Mouse (Mus musculus) embryonic facial prominence, embryonic 14.5 days (tissue): ENCODE measurements at regions not wholly inside any gene's neighbourhood (a gene's known extent, or its start where the extent isn't known, plus 50 kb on each side); places are given as distances from the start of the nearest gene placed in this dataset.

Source experiments
- ATAC-seq: fragments of 200-750 bp; cut with Nextera tagmentation; 2 replicates; pipeline ENCODE4 v1.8.0; 2017; ENCODE audit warnings: low read depth, moderate number of reproducible peaks, moderate TSS enrichment
- DNase-seq: peaks from one replicate; pipeline ENCODE4 v3.0.0-alpha.2; 2015; ENCODE audit warnings: low spot score
- H3K27ac ChIP-seq: fragments of 300-500 bp; sonication (generic); replicated peaks from 2 replicates; pipeline ENCODE4 v1.5.1; 2014; ENCODE audit warnings: low read depth, mild to moderate bottlenecking, low read length, moderate library complexity
- H3K27me3 ChIP-seq: fragments of 300-500 bp; sonication (generic); replicated peaks from 2 replicates; pipeline ENCODE4 v1.6.1; 2014; ENCODE audit warnings: low read length; ENCODE audit not compliant: control insufficient read depth, insufficient read depth
- H3K36me3 ChIP-seq: fragments of 300-500 bp; sonication (generic); 2 replicates; pipeline ENCODE4 v1.6.1; 2014; ENCODE audit warnings: low read length, mixed read lengths; ENCODE audit not compliant: control insufficient read depth, insufficient read depth
- H3K4me1 ChIP-seq: fragments of 300-500 bp; sonication (generic); 2 replicates; pipeline ENCODE4 v1.6.1; 2014; ENCODE audit warnings: antibody characterized with exemption, low read length; ENCODE audit not compliant: control insufficient read depth, insufficient read depth
- H3K4me2 ChIP-seq: fragments of 300-500 bp; sonication (generic); 2 replicates; pipeline ENCODE4 v1.6.1; 2014; ENCODE audit warnings: low read depth, mild to moderate bottlenecking, low read length, moderate library complexity, mixed read lengths
- H3K4me3 ChIP-seq: fragments of 300-500 bp; sonication (generic); 2 replicates; pipeline ENCODE4 v1.5.1; 2014; ENCODE audit warnings: low read depth, mild to moderate bottlenecking, low read length
- H3K9ac ChIP-seq: fragments of 300-500 bp; sonication (generic); 2 replicates; pipeline ENCODE4 v1.6.1; 2014; ENCODE audit warnings: low read depth, mild to moderate bottlenecking, low read length, moderate library complexity, mixed read lengths
- H3K9me3 ChIP-seq: fragments of 300-500 bp; sonication (generic); 2 replicates; pipeline ENCODE4 v1.6.1; 2016; ENCODE audit warnings: low read length; ENCODE audit not compliant: control insufficient read depth
- WGBS: fragments of 180-500 bp; shearing (Covaris S2); extraction: QIAGEN DNeasy Blood & Tissue Kit; methylation state at CpG from one replicate; pipeline ENCODE4 v1.1.7; 2014; 5-methylcytosine and 5-hydroxymethylcytosine counted together

DNA sequence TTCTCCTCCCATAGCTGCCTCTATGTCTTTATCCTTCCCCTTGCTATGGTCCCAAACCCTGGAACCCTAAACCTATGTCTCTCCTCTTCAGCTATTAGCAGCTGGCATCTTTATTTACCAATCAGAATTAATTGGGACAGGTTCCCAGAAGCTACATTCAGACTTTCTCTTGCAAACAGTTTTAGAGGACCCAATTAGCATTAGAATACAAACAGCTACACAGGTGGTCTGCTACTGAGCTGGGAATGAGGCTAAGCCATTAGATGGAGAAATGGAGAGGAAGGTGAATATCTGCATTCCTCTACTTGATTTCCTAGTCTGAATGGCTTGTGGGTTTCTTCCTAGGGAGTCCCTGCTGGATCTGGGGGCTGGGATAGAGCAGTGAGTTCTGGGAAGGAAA is 611.9 kb downstream of the A830018L16Rik start:
- Histone ChIP-seq H3K4me1 (peaks cover 10% of the 10 kb centered on the region), H3K27ac (no peak overlapping the region), H3K4me3 (no peak overlapping the region), H3K9ac (no peak overlapping the region), H3K4me2 (no peak overlapping the region), H3K36me3 (no peaks in the 10 kb centered on the region), H3K9me3 (no peaks in the 10 kb centered on the region), H3K27me3 (no peaks in the 10 kb centered on the region)
- ATAC-seq, result no peak
- no peak for DNase-seq

DNA sequence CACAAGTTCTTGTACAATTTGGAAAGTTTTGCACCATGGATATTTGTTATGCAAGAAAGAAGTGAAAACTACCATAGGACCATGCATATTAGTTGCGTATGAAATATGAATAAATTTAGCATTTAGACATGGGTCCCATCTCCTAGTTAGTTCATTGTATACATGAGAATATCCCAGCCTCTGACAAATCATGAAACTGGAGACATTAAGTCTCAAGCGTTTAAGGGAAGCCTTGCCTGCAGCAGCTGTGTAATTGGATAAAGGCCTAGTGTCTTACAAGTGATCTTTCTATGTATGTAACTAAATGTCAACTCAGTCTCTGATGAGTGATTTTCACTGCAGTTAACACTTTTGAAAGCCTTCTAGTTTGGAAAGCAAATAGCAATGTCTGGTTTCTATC is 613.5 kb downstream of the A830018L16Rik start:
- Histone ChIP-seq H3K27ac (no peak overlapping the region), H3K36me3 (no peaks in the 10 kb centered on the region), H3K4me2 (no peak overlapping the region), H3K9ac (no peak overlapping the region), H3K27me3 (no peaks in the 10 kb centered on the region), H3K4me3 (no peak overlapping the region), H3K4me1 (peaks cover 10% of the 10 kb centered on the region), H3K9me3 (no peaks in the 10 kb centered on the region)
- DNase-seq, result peak; percentile 42
- ATAC-seq, result no peak
- 43% methylated on average over 2 of the region's 2 CpGs for WGBS

DNA sequence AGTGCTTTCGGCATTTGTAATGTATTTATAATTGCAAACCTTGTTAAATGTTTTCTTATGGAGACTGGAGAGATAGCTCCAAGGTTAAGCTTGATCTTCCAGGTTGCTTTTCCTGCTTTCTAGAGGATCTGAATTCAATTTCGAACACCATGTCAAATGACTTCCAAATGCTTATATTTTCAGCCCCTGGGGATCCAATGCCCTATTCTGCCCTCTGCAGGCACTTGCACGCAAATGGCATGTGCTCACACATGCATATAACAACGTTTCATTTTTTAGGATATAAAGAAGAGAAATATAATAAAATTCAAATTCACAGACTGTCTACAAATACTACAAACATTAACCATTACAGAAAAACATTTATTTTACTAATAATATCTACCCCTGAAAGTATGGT is 614.2 kb downstream of the A830018L16Rik start:
- Histone ChIP-seq H3K27me3 (no peaks in the 10 kb centered on the region), H3K4me3 (no peak overlapping the region), H3K36me3 (no peaks in the 10 kb centered on the region), H3K4me1 (peaks cover 10% of the 10 kb centered on the region), H3K27ac (no peak overlapping the region), H3K9me3 (no peaks in the 10 kb centered on the region), H3K9ac (no peak overlapping the region), H3K4me2 (no peak overlapping the region)
- DNase-seq, result no peak
- WGBS, result 49% methylated on average over 4 of the region's 4 CpGs
- ATAC-seq, result no peak

DNA sequence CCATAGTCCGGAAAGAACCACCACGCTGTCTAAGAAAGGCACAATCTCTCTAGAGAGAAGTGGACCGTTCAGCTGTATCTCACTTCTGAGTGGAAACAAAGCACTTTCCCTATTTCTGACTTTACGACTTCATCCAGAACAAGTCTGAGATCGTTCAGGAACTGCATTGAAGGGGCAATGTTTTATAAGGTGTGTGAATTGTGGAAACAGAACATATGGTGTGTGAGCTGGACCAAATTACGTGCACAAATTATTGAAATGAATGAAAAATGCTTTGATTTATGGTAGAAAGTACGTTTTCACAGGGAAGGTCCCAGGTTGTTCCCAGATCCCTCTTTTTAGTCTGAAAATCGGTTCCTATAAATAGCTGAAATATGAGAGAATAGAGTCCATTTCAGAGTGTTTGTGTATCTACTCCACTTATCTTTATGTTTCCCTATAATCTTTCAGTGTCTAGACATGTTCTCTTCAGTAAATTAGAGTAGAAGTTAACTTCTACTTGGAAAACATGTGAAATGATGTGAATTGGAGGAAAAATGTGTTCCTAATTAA is 638.1 kb downstream of the A830018L16Rik start:
- no peak for DNase-seq
- no peak for ATAC-seq
- no peak overlapping the region for H3K9ac ChIP-seq
- no peak overlapping the region for H3K4me2 ChIP-seq
- WGBS, result 52% methylated on average over 8 of the region's 8 CpGs
- no peaks in the 10 kb centered on the region for H3K9me3 ChIP-seq
- no peak overlapping the region; the same call in 1 of the 2 replicates for H3K27ac ChIP-seq
- no peaks in the 10 kb centered on the region for H3K4me1 ChIP-seq
- H3K4me3 ChIP-seq, result no peak overlapping the region
- H3K36me3 ChIP-seq, result no peaks in the 10 kb centered on the region
- no peaks in the 10 kb centered on the region for H3K27me3 ChIP-seq

DNA sequence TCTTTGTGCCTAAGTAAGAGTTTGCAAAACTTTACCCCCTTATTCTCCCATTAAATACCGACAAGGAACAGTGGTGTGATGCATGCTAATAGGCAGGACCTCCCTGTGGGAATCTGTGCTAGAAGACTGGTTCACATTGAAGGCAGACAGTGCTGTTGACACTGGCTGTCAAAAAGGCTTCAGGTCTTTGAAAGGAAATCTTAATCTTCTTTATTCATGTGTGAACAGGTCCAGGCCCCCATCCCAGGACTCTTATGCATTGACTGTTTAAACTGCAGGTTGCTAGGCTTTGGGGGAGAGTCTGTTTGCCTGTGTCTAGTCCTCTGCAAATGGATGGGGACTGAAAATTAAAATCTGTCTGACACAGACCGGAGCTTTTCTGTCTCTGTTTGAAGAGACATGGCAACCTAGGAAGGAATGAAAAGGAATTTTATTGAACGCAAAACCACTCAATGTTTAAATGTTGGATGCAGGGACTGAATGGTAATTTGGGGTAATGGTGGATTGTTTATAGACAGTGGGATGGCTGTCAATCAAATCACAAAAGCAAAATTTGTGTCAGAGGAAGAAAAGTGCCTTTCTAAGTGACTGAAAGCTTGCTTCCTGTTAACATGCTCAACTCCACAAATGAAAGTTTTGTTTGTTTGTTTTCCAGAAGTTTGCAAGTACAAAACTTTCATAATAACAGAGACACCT is 642.1 kb downstream of the A830018L16Rik start:
- WGBS, result 38% methylated on average over 3 of the region's 3 CpGs
- no peaks in the 10 kb centered on the region for H3K4me1 ChIP-seq
- no peaks in the 10 kb centered on the region for H3K36me3 ChIP-seq
- H3K27ac ChIP-seq, result no peak overlapping the region; the same call in 1 of the 2 replicates
- H3K9me3 ChIP-seq, result no peaks in the 10 kb centered on the region
- DNase-seq (peak; percentile 83), ATAC-seq (peak; percentile 88)
- no peaks in the 10 kb centered on the region for H3K27me3 ChIP-seq
- no peak overlapping the region for H3K9ac ChIP-seq
- no peak overlapping the region for H3K4me2 ChIP-seq
- no peak overlapping the region for H3K4me3 ChIP-seq

DNA sequence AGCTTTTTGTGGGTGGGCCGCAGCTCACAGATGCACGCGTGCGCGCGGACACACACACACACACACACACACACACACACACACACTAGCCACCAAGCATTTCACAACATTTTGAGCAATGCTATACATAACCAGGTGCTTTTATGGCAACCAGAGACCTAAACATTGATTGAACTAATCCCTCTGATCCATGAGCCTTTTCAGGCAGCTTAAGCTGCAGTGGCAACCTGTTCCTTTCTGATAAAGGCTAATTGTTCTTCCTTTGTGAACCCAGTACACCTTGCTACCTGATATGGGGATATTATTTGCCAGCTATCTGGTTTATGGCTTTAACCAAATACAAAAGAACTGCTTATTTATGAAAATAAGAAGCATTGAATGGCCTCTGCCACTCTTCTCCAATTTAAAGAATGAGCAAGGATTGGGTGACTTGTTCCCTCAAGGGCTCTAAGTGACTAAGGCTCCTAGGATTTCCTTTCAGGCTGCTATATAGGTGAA is 651.2 kb downstream of the A830018L16Rik start:
- no peak overlapping the region for H3K9ac ChIP-seq
- H3K9me3 ChIP-seq, result no peaks in the 10 kb centered on the region
- H3K27me3 ChIP-seq, result no peaks in the 10 kb centered on the region
- DNase-seq (peak; percentile 58), ATAC-seq (peak; percentile 92)
- H3K4me2 ChIP-seq, result no peak overlapping the region
- no peak overlapping the region for H3K4me3 ChIP-seq
- no peak overlapping the region for H3K27ac ChIP-seq
- 96% methylated on average over 6 of the region's 6 CpGs for WGBS
- no peaks in the 10 kb centered on the region for H3K4me1 ChIP-seq
- H3K36me3 ChIP-seq, result no peaks in the 10 kb centered on the region

DNA sequence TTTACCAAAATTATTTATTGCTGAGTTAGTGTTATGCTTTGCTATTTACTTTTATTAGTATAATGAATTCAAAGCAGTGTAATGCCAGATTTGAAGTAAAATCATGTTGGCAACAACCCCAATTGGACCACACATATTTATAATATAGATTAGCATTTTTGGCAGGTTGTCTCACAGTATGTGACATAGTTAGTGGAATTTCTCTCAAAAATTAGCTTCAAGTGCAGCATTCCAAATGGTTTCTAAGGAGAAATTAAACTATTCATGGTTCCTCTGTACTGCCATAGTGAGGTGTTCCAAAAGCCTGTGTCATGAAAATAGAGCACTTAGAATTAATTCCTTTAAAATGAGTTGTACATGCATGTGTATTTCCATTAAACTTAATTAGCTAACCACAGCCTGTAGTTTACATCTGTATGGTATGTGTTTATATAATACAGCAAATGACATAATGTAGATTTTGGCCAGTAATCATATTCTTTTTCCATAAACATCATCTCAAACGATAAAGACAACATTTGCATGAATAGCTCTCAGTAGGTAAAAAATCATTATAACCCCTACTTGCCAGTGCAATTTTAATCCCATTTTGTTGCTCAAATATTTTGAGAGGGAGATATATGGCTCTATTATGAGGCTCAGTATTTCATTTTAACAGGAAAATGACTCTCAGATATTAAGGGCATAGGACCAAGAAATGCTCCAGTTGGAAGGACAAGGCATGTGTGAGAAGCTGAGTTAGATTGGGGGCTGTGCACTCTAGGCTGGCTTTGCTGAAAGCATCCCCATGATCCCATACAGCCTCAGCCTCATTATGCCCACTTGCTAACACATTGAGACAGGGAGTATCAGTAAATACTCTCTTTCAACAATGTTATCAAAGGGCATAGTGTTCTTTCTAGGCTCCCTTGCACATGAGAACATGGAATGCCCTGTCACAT is 678.9 kb downstream of the A830018L16Rik start:
- DNase-seq, result peak; percentile 28
- Histone ChIP-seq H3K36me3 (no peaks in the 10 kb centered on the region), H3K4me3 (no peak overlapping the region), H3K9me3 (no peaks in the 10 kb centered on the region), H3K27ac (no peak overlapping the region), H3K9ac (no peak overlapping the region), H3K27me3 (no peaks in the 10 kb centered on the region), H3K4me2 (no peak overlapping the region), H3K4me1 (no peaks in the 10 kb centered on the region; the same call in 1 of the 2 replicates)
- no peak for ATAC-seq
- 55% methylated on average over 1 of the region's 1 CpGs for WGBS

DNA sequence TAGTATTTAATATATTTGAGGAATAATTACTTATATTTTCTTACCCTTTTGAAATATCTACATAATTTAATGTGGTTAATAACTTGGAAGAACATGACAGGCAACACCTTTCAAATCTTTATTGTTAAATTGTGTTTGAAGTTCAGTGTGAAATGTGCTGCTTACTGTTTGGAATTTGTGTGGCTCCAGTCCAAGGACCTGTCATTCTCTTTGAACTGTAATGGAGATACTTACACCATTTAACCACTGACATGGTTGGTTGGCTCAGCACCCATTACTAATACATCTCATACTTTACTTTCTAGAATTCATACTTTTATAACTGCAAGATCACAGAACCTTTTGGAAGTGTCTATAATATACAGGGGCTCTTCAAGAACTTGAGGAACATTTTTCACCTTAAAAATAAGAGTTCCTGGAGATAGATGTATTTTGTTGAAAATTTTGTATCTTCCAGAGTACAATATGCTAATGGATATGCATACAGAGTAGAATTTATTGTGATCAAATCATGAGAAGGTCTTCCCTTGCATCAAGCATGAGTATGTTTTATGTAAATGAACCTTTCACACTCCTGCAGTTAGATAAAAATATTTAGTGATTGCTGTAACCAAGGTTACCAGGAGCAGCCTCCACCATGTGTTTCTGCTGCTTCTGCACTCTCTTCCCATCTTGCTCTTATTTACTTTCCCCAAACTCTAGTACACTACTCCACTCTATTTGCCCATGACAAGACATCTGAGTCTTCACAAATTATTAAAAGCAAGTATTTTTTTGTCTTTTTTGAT is 701.3 kb downstream of the A830018L16Rik start:
- H3K9me3 ChIP-seq, result no peaks in the 10 kb centered on the region
- no peak overlapping the region for H3K4me2 ChIP-seq
- H3K27me3 ChIP-seq, result no peaks in the 10 kb centered on the region
- no peak for ATAC-seq
- H3K9ac ChIP-seq, result no peak overlapping the region
- H3K4me1 ChIP-seq, result no peaks in the 10 kb centered on the region
- H3K27ac ChIP-seq, result no peak overlapping the region
- H3K4me3 ChIP-seq, result no peak overlapping the region
- peak; percentile 55 for DNase-seq
- H3K36me3 ChIP-seq, result no peaks in the 10 kb centered on the region
